Mouse (Mus musculus): ENCODE data around the gene Magi2.

Gene Magi2

GRCm38 (mm10) chr5:20363216-20363615 lies 1136.4 kb downstream of the Magi2 start:
- in situ Hi-C loops (cut with MboI), result no loop called here

- in situ Hi-C loops (cut with MboI), result no loop called here
Observed at GRCm38 (mm10) chr5:20373586-20373985, 1146.8 kb downstream of the Magi2 start.

- in situ Hi-C loops (cut with MboI), result no loop called here
Observed at GRCm38 (mm10) chr5:20378071-20378800, 1151.4 kb downstream of the Magi2 start.

GRCm38 (mm10) chr5:20404533-20404932 lies 1177.7 kb downstream of the Magi2 start:
- in situ Hi-C loops (cut with MboI), result no loop called here

- in situ Hi-C loops (cut with MboI), result no loop called here
Observed at GRCm38 (mm10) chr5:20406626-20407025, 1179.8 kb downstream of the Magi2 start.

- in situ Hi-C loops (cut with MboI), result no loop called here
Observed at GRCm38 (mm10) chr5:20415320-20415719, 1188.5 kb downstream of the Magi2 start.

GRCm38 (mm10) chr5:20417348-20417747 lies 1190.5 kb downstream of the Magi2 start:
- in situ Hi-C loops (cut with MboI), result no loop called here

- in situ Hi-C loops (cut with MboI), result no loop called here
Observed at GRCm38 (mm10) chr5:20432148-20432813, 1205.4 kb downstream of the Magi2 start.

- in situ Hi-C loops (cut with MboI), result no loop called here
Observed at GRCm38 (mm10) chr5:20446471-20447174, 1219.8 kb downstream of the Magi2 start.

GRCm38 (mm10) chr5:20456106-20456505 lies 1229.3 kb downstream of the Magi2 start:
- in situ Hi-C loops (cut with MboI), result no loop called here

GRCm38 (mm10) chr5:20457742-20458510 lies 1231.1 kb downstream of the Magi2 start:
- in situ Hi-C loops (cut with MboI), result no loop called here

- in situ Hi-C loops (cut with MboI), result no loop called here
Observed at GRCm38 (mm10) chr5:20461709-20462108, 1234.9 kb downstream of the Magi2 start.

- in situ Hi-C loops (cut with MboI), result no loop called here
Observed at GRCm38 (mm10) chr5:20462376-20462775, 1235.5 kb downstream of the Magi2 start.

GRCm38 (mm10) chr5:20469721-20470120 lies 1242.9 kb downstream of the Magi2 start:
- in situ Hi-C loops (cut with MboI), result loop anchor here (10.0 kb wide), 1 partner anchor 225 kb away; no protein-coding TSS in a partner anchor

GRCm38 (mm10) chr5:20470466-20470865 lies 1243.6 kb downstream of the Magi2 start:
- in situ Hi-C loops (cut with MboI), result loop anchor here (10.0 kb wide), 1 partner anchor 224 kb away; no protein-coding TSS in a partner anchor

GRCm38 (mm10) chr5:20484505-20484904 lies 1257.7 kb downstream of the Magi2 start:
- in situ Hi-C loops (cut with MboI), result no loop called here

- in situ Hi-C loops (cut with MboI), result no loop called here
Observed at GRCm38 (mm10) chr5:20491911-20492310, 1265.1 kb downstream of the Magi2 start.

- in situ Hi-C loops (cut with MboI), result no loop called here
Observed at GRCm38 (mm10) chr5:20492679-20493078, 1265.8 kb downstream of the Magi2 start.

GRCm38 (mm10) chr5:20494010-20494409 lies 1267.2 kb downstream of the Magi2 start:
- in situ Hi-C loops (cut with MboI), result no loop called here

- in situ Hi-C loops (cut with MboI), result no loop called here
Observed at GRCm38 (mm10) chr5:20496924-20497323, 1270.1 kb downstream of the Magi2 start.

GRCm38 (mm10) chr5:20499031-20499600 lies 1272.3 kb downstream of the Magi2 start:
- in situ Hi-C loops (cut with MboI), result no loop called here
